In the genomic region with DNA sequence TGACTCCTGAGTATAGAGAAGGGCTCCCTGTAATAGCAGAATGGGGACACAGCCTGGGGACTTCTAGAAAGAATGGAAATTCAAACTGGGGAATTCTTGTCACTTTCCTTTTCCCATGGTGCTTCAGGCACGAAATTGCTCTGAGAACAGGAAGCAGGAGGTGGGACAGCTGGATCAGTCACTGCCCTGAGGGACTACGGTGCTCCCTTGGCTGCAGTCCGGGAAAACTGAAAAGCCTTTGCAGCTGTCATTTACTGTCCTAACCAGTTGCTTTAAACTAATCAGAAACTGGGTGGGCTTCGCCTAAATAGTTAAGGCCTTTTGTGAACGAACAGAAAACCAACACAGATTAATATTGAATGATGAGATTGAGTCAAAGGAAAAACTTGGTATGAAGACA, we compare ENCODE assay signal across 18 mouse cellular contexts.
A peak's percentile ranks its signal among the peaks of the same experiment; 100 is the strongest.
DNase-seq lines count a peak whose midpoint lies in the region; TF ChIP-seq lines count a peak whose summit lies in the region.
"Had no signal": no experiment of that assay in that cellular context is flagged by ENCODE, and none has a peak within 500 bp of the region (broad histone marks: within the 10 kb centered on the region; RNA-seq: fewer than 3 reads in every experiment).

No protein-coding gene starts in this region.

- no peak for DNase-seq in gastrocnemius, adult 2 months
- DNase-seq in gastrocnemius, adult 8-10 months (ENCODE audit: low spot score in 2 of 2) = no peak
- peak; percentile 18 for DNase-seq in kidney, adult 9 months
- DNase-seq in kidney, adult 18-20 months = no peak
- peak; percentile 30 for DNase-seq in retina, postnatal 1 day
- DNase-seq in retina, embryonic 14.5 days (ENCODE audit: low spot score) = no peak
- DNase-seq in kidney, postnatal 4 days = peak; percentile 11 to 22
- DNase-seq in ovary, adult 18-20 months (ENCODE audit: low spot score) = no peak
- DNase-seq: adrenal gland, postnatal 14 days; cerebellum, adult 8-10 months; liver, embryonic 13.5 days; thymus, postnatal 4 days had no signal

- intact Hi-C loops in gastrocnemius, adult 2 months (cut with DNase I) = no loop called here

- H3K4me3 ChIP-seq in gastrocnemius, adult 2 months = peak overlapping the region; percentile 19
- H3K4me3 ChIP-seq: forebrain, embryonic 12.5 days; heart, embryonic 13.5 days; hindbrain, embryonic 12.5 days; intestine, embryonic 15.5 days; layer of hippocampus, adult 2 months; liver, embryonic 13.5 days; neural tube, embryonic 12.5 days had no signal

- no peak overlapping the region; the same call in 1 of the 2 replicates for H3K27ac ChIP-seq in gastrocnemius, adult 2 months
- H3K27ac ChIP-seq: forebrain, embryonic 12.5 days; heart, embryonic 13.5 days; hindbrain, embryonic 12.5 days; intestine, embryonic 15.5 days; layer of hippocampus, adult 2 months; liver, embryonic 13.5 days; neural tube, embryonic 12.5 days had no signal

- no peak for TF ChIP-seq CTCF in gastrocnemius, adult 2 months (IDR thresholded peaks at IDR 0.05)

Comparison
In these comparisons a context has a peak if more than half of its experiments do, and no peak if none do; other contexts are left out.
1. DNase-seq: peak in kidney, adult 9 months (single experiment), retina, postnatal 1 day (single experiment) and kidney, postnatal 4 days (2 of 2); none in gastrocnemius, adult 2 months (single experiment), gastrocnemius, adult 8-10 months (0 of 2), kidney, adult 18-20 months (single experiment), retina, embryonic 14.5 days (single experiment) and ovary, adult 18-20 months (single experiment).